Mouse (Mus musculus): Measurements from ENCODE around the gene Sel1l3.

DNA sequence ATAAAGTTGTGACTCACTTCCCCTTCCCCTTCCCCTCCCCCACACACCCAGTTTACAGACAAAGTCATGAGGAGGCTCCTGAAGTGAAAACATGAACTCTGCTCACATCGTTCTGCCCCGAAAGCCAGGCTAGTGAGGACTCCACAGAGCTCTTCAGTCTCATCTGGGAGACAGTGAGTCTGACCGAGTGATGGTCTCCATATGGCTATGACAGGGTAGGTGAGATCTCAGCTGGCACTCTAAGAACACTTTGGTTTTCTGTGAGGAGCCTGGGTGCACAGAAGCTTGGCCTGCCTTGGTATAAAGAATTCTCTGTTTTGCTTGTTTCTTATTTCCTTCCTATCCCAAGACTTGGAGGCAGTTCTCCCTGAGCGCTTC is 67.1 kb downstream of the Sel1l3 start:
- TF ChIP-seq POLR2A (IDR thresholded peaks at IDR 0.05; ENCODE audit: control insufficient read depth, extremely low read depth, insufficient read depth, low read length, poor library complexity) (no peak), CTCF (IDR thresholded peaks at IDR 0.05; ENCODE audit: borderline replicate concordance, control insufficient read depth, extremely low read depth, insufficient read depth, low read length, poor library complexity) (no peak)

Measured in thymus, adult 2 months (tissue).